Mouse (Mus musculus) lung, postnatal 0 days (tissue): ENCODE measurements around the gene Igsf8. TPM values are rescaled to one million over a fixed set of nuclear protein-coding genes. Genes with fewer than 3 reads are reported as not detected.

Experiments
- ATAC-seq: fragments of 200-750 bp; cut with Nextera tagmentation; 2 replicates; pipeline ENCODE4 v1.8.0; 2017; ENCODE audit warnings: moderate library complexity
- DNase-seq: peaks from one replicate; pipeline ENCODE4 v3.0.0-alpha.2; 2016; ENCODE audit warnings: low spot score
- H3K27ac ChIP-seq: fragments of 300-500 bp; sonication (generic); 2 replicates; pipeline ENCODE4 v1.5.1; 2014; ENCODE audit warnings: antibody characterized with exemption, mild to moderate bottlenecking, low read length, mixed read lengths
- H3K27me3 ChIP-seq: fragments of 300-500 bp; sonication (generic); replicated peaks from 2 replicates; pipeline ENCODE4 v1.6.1; 2014; ENCODE audit warnings: low read length, mixed read lengths; ENCODE audit not compliant: insufficient read depth
- H3K36me3 ChIP-seq: fragments of 300-500 bp; sonication (generic); 2 replicates; pipeline ENCODE4 v1.6.1; 2014; ENCODE audit warnings: low read length, mixed read lengths; ENCODE audit not compliant: insufficient read depth
- H3K4me1 ChIP-seq: fragments of 300-500 bp; sonication (generic); 2 replicates; pipeline ENCODE4 v1.6.1; 2014; ENCODE audit warnings: antibody characterized with exemption, low read depth, low read length, mixed read lengths; ENCODE audit not compliant: insufficient read depth
- H3K4me2 ChIP-seq: fragments of 300-500 bp; sonication (generic); replicated peaks from 2 replicates; pipeline ENCODE4 v1.6.1; 2014; ENCODE audit warnings: low read depth, mild to moderate bottlenecking, low read length, moderate library complexity, mixed read lengths
- H3K4me3 ChIP-seq: fragments of 300-500 bp; sonication (generic); 2 replicates; pipeline ENCODE4 v1.5.1; 2014; ENCODE audit warnings: low read depth, low read length
- H3K9ac ChIP-seq: fragments of 300-500 bp; sonication (generic); replicated peaks from 2 replicates; pipeline ENCODE4 v1.6.1; 2014; ENCODE audit warnings: low read depth, mild to moderate bottlenecking
- H3K9me3 ChIP-seq: fragments of 300-500 bp; sonication (generic); 2 replicates; pipeline ENCODE4 v1.6.1; 2016; ENCODE audit warnings: low read length, mixed read lengths
- CTCF ChIP-seq: IDR thresholded peaks from 2 replicates; pipeline ENCODE4 v1.5.1; 2016; ENCODE audit warnings: antibody characterized with exemption, mild to moderate bottlenecking
- EP300 ChIP-seq: IDR thresholded peaks from 2 replicates; pipeline ENCODE4 v1.6.1; 2016; ENCODE audit warnings: antibody characterized with exemption, mild to moderate bottlenecking, control low read depth
- WGBS: fragments of 180-500 bp; shearing (Covaris S2); extraction: QIAGEN DNeasy Blood & Tissue Kit; methylation state at CpG from one replicate; pipeline ENCODE4 v1.1.7; 2014; 5-methylcytosine and 5-hydroxymethylcytosine counted together
- polyA plus RNA-seq: library from polyadenylated mRNA; unstranded; fragments of >200 nt; fragmentation: Nextera tagmentation; extraction: Ambion mirVana; gene quantifications from 2 replicates; pipeline ENCODE4 v1.2.1, GENCODE M21; 2015

Gene Igsf8
- polyA plus RNA-seq, 1 experiment from 2014 or later, result 30.0 TPM

DNA sequence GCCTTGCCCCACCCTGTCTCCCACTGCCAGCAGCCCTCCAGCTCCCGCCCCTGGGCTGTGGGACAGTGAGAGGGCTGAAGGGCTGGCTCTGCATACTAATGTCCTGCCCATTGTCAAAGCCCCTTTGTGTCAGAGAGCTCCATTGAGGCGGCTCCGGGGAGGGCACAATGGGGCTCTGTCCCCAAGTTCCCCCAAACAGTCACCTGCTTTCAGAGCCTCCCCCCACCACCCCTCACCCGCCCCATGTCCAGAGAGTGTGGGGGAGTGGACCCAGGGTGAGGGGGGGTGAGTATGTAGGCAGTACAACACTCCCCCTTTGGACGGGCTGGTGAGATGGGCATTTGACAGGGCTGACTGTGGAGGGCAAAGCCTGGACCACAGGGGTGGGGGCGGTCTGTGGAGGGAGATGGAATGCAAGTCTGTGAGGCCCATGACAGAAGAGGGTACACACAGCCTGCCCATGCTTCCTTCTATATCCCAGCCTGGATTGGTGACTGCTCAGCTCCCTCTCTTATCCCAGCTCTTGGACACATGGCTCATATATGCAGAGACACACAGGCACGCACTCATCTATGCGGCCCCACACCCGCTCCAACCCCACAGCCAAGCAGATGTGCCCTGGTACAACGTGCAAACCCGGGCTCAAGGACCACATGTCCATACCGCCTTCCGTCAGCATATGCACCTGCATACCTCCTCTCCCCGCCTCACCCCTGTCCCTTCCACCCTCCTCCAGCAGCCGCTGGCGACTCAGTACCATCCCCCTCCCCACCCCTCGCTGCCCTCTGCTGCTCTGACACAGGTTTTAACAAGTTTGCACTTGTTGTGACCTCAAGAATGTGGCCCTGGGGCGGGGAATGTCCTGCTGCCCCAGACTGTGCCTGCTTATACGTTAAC, 88.7 kb downstream of the Igsf8 start:
- Histone ChIP-seq H3K4me3 (no peak overlapping the region), H3K9me3 (no peaks in the 10 kb centered on the region), H3K27ac (no peak overlapping the region), H3K4me2 (no peak overlapping the region), H3K27me3 (peaks cover 7% of the 10 kb centered on the region; the same call in 1 of the 2 replicates), H3K36me3 (no peaks in the 10 kb centered on the region), H3K9ac (no peak overlapping the region), H3K4me1 (no peaks in the 10 kb centered on the region)
- TF ChIP-seq CTCF (no peak), EP300 (no peak)
- ATAC-seq, result peak; percentile 78
- DNase-seq, result peak; percentile 57
- 15% methylated on average over 19 of the region's 19 CpGs for WGBS

DNA sequence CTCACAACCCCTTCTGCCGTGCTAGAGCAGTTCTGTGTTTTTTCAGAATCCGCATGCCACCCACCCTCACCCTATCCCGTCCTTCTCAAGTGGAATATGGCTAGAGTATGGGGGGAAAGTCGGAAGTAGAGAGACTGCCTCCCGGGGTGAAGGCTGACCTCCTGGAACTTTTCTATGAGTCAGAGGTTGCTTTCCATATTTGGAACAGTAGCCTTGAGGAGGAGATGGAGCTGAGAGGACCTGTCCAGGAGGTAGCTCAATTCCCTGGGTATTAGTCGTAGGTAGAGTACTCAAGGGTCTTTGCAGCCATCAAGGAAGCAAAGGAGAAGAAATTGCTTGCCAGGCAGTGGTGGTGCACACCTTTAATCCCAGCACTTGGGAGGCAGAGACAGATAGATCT, 90.6 kb downstream of the Igsf8 start:
- DNase-seq, result no peak
- Histone ChIP-seq H3K4me3 (no peak overlapping the region), H3K9ac (no peak overlapping the region), H3K27ac (no peak overlapping the region), H3K36me3 (no peaks in the 10 kb centered on the region), H3K4me2 (no peak overlapping the region), H3K4me1 (no peaks in the 10 kb centered on the region), H3K9me3 (no peaks in the 10 kb centered on the region), H3K27me3 (peaks cover 7% of the 10 kb centered on the region; the same call in 1 of the 2 replicates)
- no peak for ATAC-seq
- WGBS, result 55% methylated on average over 6 of the region's 6 CpGs
- TF ChIP-seq EP300 (no peak), CTCF (no peak)

DNA sequence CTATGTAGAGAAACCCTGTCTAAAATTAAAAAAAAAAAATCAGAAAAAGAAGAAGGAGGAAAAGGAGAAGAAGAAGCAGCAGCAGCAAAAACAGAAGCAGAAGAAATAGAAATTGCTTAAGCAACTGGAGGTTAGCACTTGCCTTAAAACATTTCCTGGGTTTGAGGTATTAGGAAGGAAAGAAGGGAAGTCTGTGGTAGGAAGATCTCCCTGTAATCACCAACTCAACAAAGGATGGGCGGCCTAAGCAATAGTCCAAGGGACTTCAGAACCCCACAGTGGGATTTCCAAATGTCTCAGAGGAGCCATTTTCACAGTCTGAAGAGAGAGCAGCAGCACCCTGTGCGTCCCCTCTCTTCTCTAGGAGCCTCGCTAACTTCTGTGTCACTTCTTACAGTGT, 91.0 kb downstream of the Igsf8 start:
- Histone ChIP-seq H3K36me3 (no peaks in the 10 kb centered on the region), H3K9ac (no peak overlapping the region), H3K9me3 (no peaks in the 10 kb centered on the region), H3K4me2 (no peak overlapping the region), H3K4me1 (no peaks in the 10 kb centered on the region), H3K4me3 (no peak overlapping the region), H3K27me3 (peaks cover 7% of the 10 kb centered on the region; the same call in 1 of the 2 replicates), H3K27ac (no peak overlapping the region)
- no peak for ATAC-seq
- TF ChIP-seq CTCF (no peak), EP300 (no peak)
- DNase-seq, result no peak
- 80% methylated on average over 3 of the region's 3 CpGs for WGBS

DNA sequence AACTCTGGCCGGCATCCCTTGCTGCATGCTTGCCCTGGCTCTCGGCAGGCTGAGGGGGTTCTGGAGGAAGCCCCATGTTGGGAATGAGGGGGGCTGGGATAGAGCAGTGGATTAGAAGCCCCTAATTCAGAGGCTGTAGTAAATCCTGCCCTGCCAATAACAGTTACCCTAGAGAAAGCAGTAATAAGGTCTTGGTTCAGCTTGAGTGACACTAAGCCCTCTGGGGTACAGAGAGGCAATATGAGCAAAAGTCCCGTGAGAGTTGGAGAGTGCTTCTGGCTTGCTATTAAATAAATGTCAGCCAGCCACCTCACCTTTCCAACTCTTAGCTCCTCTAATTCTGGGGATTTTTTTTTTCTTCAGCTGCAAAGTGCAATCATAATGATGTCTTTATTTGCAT, 93.9 kb downstream of the Igsf8 start:
- no peak for TF ChIP-seq EP300
- TF ChIP-seq CTCF, result no peak
- no peaks in the 10 kb centered on the region for H3K9me3 ChIP-seq
- DNase-seq (no peak), ATAC-seq (no peak)
- peaks cover 7% of the 10 kb centered on the region; the same call in 1 of the 2 replicates for H3K27me3 ChIP-seq
- 46% methylated on average over 3 of the region's 3 CpGs for WGBS
- H3K27ac ChIP-seq, result no peak overlapping the region
- H3K4me2 ChIP-seq, result no peak overlapping the region
- H3K4me3 ChIP-seq, result no peak overlapping the region
- H3K4me1 ChIP-seq, result no peaks in the 10 kb centered on the region
- H3K36me3 ChIP-seq, result no peaks in the 10 kb centered on the region
- no peak overlapping the region for H3K9ac ChIP-seq

DNA sequence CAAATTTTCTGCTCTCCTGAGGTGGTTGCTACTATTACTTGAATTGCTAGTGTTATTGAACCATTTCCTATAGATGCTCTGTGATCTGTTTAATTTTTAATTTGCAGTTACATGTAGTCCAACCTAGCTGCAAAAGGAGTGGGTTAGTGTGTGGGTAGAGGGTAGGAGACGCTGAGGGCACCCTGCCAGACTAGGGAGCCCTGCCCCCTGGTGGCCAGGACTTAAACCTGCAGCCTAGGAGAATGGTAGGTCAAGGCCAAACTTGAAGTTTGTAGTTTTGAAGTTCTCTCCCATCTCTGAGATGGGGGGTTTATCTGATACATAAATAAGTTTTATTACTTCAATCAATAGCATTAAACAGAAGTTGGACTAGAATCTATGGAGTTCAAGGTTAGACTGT, 96.1 kb downstream of the Igsf8 start:
- DNase-seq (peak; percentile 54), ATAC-seq (peak; percentile 57)
- TF ChIP-seq EP300 (no peak), CTCF (peak; percentile 93)
- H3K4me1 ChIP-seq, result no peaks in the 10 kb centered on the region
- H3K9ac ChIP-seq, result no peak overlapping the region
- H3K27ac ChIP-seq, result no peak overlapping the region
- no peak overlapping the region for H3K4me3 ChIP-seq
- no peaks in the 10 kb centered on the region for H3K36me3 ChIP-seq
- 0% methylated on average over 1 of the region's 1 CpGs for WGBS
- H3K27me3 ChIP-seq, result no peaks in the 10 kb centered on the region
- no peaks in the 10 kb centered on the region for H3K9me3 ChIP-seq
- H3K4me2 ChIP-seq, result no peak overlapping the region

DNA sequence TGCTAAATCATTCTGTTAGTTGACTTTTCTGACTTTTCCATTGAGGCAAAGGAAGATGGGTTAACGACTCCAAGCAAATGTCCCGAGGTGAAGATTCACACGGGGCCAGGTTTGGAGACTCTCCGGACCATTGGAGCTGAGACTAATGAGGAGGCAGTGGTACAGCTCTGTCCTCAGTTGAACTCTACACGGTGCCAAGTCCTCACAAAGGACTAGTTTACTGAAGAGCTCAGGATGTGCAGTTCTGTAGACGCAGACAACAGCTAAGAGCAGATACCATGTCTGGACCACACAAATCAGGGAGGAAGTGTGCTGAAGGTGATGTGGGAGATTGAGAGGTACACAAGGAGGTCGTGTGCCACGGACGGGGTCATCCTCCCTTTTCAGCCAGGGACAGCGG, 96.9 kb downstream of the Igsf8 start:
- no peak overlapping the region for H3K4me3 ChIP-seq
- WGBS, result 78% methylated on average over 10 of the region's 10 CpGs
- no peaks in the 10 kb centered on the region for H3K9me3 ChIP-seq
- H3K27ac ChIP-seq, result no peak overlapping the region
- TF ChIP-seq CTCF (no peak), EP300 (no peak)
- no peaks in the 10 kb centered on the region for H3K27me3 ChIP-seq
- no peak for ATAC-seq
- no peak for DNase-seq
- no peaks in the 10 kb centered on the region for H3K36me3 ChIP-seq
- no peak overlapping the region for H3K9ac ChIP-seq
- H3K4me1 ChIP-seq, result no peaks in the 10 kb centered on the region
- H3K4me2 ChIP-seq, result no peak overlapping the region
